Mouse (Mus musculus) bone marrow macrophage, adult 2 months (primary cell): ENCODE measurements around the gene Ubald2.

ENCODE experiments used
- CTCF ChIP-seq: IDR thresholded peaks from 2 replicates; pipeline ENCODE4 v1.5.1; 2012; ENCODE audit warnings: low read depth, mild to moderate bottlenecking, low read length, moderate library complexity
- POLR2A ChIP-seq: IDR thresholded peaks from 2 replicates; pipeline ENCODE4 v1.6.1; 2012; ENCODE audit warnings: mild to moderate bottlenecking, low read depth, low read length, borderline replicate concordance

GRCm38 (mm10) chr11:116431428-116432077 lies 2.3 kb upstream of the Ubald2 start:
- no peak for TF ChIP-seq CTCF
- no peak for TF ChIP-seq POLR2A
